Mouse (Mus musculus): Measurements from ENCODE around the gene Inpp5b. TPM values are rescaled to one million over a fixed set of nuclear protein-coding genes. Genes with fewer than 3 reads are reported as not detected.

The Inpp5b gene
- total and polyA plus RNA-seq, 2 experiments from 2014 or later = 14.3 to 20.5 TPM

- no peak for TF ChIP-seq CTCF (IDR thresholded peaks at IDR 0.05)
- Histone ChIP-seq H3K9ac (replicated peaks; ENCODE audit: low read length, poor library complexity, severe bottlenecking) (no peak overlapping the region), H3K9me3 (ENCODE audit: low read length) (no peaks in the 10 kb centered on the region), H3K36me3 (ENCODE audit: insufficient read depth, low read length) (peaks cover 27% of the 10 kb centered on the region), H3K27me3 (ENCODE audit: insufficient read depth, low read length) (no peaks in the 10 kb centered on the region), H3K4me2 (ENCODE audit: low read depth, low read length, poor library complexity, severe bottlenecking) (peak overlapping the region; percentile 89), H3K4me1 (ENCODE audit: insufficient read depth, low read length) (no peaks in the 10 kb centered on the region; the same call in 1 of the 2 replicates), H3K27ac (ENCODE audit: low read depth, low read length) (no peak overlapping the region), H3K4me3 (ENCODE audit: low read depth, low read length) (peak overlapping the region; percentile 81; the same call in 1 of the 2 replicates)
- ATAC-seq (ENCODE audit: low FRiP score) = no peak
- 76% methylated on average over 6 of the region's 6 CpGs for WGBS
- DNase-seq (ENCODE audit: low spot score) = no peak
Measured at GRCm38 (mm10) chr4:124803406-124803805, 61.8 kb downstream of the Inpp5b start.

GRCm38 (mm10) chr4:124808511-124808910, 66.9 kb downstream of the Inpp5b start:
- Histone ChIP-seq H3K4me1 (ENCODE audit: insufficient read depth, low read length) (no peaks in the 10 kb centered on the region; the same call in 1 of the 2 replicates), H3K27ac (ENCODE audit: low read depth, low read length) (no peak overlapping the region), H3K27me3 (ENCODE audit: insufficient read depth, low read length) (no peaks in the 10 kb centered on the region), H3K36me3 (ENCODE audit: insufficient read depth, low read length) (peaks cover 28% of the 10 kb centered on the region), H3K9me3 (ENCODE audit: low read length) (no peaks in the 10 kb centered on the region), H3K4me3 (ENCODE audit: low read depth, low read length) (no peak overlapping the region), H3K9ac (replicated peaks; ENCODE audit: low read length, poor library complexity, severe bottlenecking) (no peak overlapping the region), H3K4me2 (ENCODE audit: low read depth, low read length, poor library complexity, severe bottlenecking) (no peak overlapping the region)
- TF ChIP-seq CTCF (IDR thresholded peaks at IDR 0.05) = no peak
- DNase-seq (ENCODE audit: low spot score) = no peak
- no peak for ATAC-seq (ENCODE audit: low FRiP score)
- WGBS = 91% methylated on average over 5 of the region's 5 CpGs

- H3K4me1 ChIP-seq (ENCODE audit: insufficient read depth, low read length) = no peaks in the 10 kb centered on the region
- H3K9ac ChIP-seq (replicated peaks; ENCODE audit: low read length, poor library complexity, severe bottlenecking) = no peak overlapping the region
- no peaks in the 10 kb centered on the region for H3K9me3 ChIP-seq (ENCODE audit: low read length)
- DNase-seq (ENCODE audit: low spot score) (no peak), ATAC-seq (ENCODE audit: low FRiP score) (no peak)
- no peak overlapping the region for H3K4me2 ChIP-seq (ENCODE audit: low read depth, low read length, poor library complexity, severe bottlenecking)
- no peak overlapping the region for H3K4me3 ChIP-seq (ENCODE audit: low read depth, low read length)
- 89% methylated on average over 9 of the region's 9 CpGs for WGBS
- H3K27me3 ChIP-seq (ENCODE audit: insufficient read depth, low read length) = no peaks in the 10 kb centered on the region
- peaks cover 28% of the 10 kb centered on the region for H3K36me3 ChIP-seq (ENCODE audit: insufficient read depth, low read length)
- no peak for TF ChIP-seq CTCF (IDR thresholded peaks at IDR 0.05)
- H3K27ac ChIP-seq (ENCODE audit: low read depth, low read length) = no peak overlapping the region
Measured at GRCm38 (mm10) chr4:124809136-124809883, 67.7 kb downstream of the Inpp5b start.

- no peak overlapping the region for H3K4me3 ChIP-seq (ENCODE audit: low read depth, low read length)
- 94% methylated on average over 7 of the region's 7 CpGs for WGBS
- ATAC-seq (ENCODE audit: low FRiP score) (no peak), DNase-seq (ENCODE audit: low spot score) (no peak)
- no peak for TF ChIP-seq CTCF (IDR thresholded peaks at IDR 0.05)
- no peak overlapping the region for H3K27ac ChIP-seq (ENCODE audit: low read depth, low read length)
- no peaks in the 10 kb centered on the region for H3K27me3 ChIP-seq (ENCODE audit: insufficient read depth, low read length)
- peaks cover 24% of the 10 kb centered on the region for H3K36me3 ChIP-seq (ENCODE audit: insufficient read depth, low read length)
- no peak overlapping the region for H3K9ac ChIP-seq (replicated peaks; ENCODE audit: low read length, poor library complexity, severe bottlenecking)
- no peak overlapping the region for H3K4me2 ChIP-seq (ENCODE audit: low read depth, low read length, poor library complexity, severe bottlenecking)
- H3K9me3 ChIP-seq (ENCODE audit: low read length) = no peaks in the 10 kb centered on the region
- no peaks in the 10 kb centered on the region for H3K4me1 ChIP-seq (ENCODE audit: insufficient read depth, low read length)
Measured at GRCm38 (mm10) chr4:124810056-124810455, 68.4 kb downstream of the Inpp5b start.

GRCm38 (mm10) chr4:124811347-124811975, 69.8 kb downstream of the Inpp5b start:
- Histone ChIP-seq H3K9me3 (ENCODE audit: low read length) (no peaks in the 10 kb centered on the region), H3K4me1 (ENCODE audit: insufficient read depth, low read length) (no peaks in the 10 kb centered on the region), H3K36me3 (ENCODE audit: insufficient read depth, low read length) (peaks cover 20% of the 10 kb centered on the region), H3K27me3 (ENCODE audit: insufficient read depth, low read length) (no peaks in the 10 kb centered on the region), H3K27ac (ENCODE audit: low read depth, low read length) (no peak overlapping the region), H3K4me2 (ENCODE audit: low read depth, low read length, poor library complexity, severe bottlenecking) (no peak overlapping the region), H3K9ac (replicated peaks; ENCODE audit: low read length, poor library complexity, severe bottlenecking) (0 out of 2 replicates have a peak overlapping the region, but pooled peaks have one; percentile 19), H3K4me3 (ENCODE audit: low read depth, low read length) (no peak overlapping the region)
- DNase-seq (ENCODE audit: low spot score) (peak; percentile 48), ATAC-seq (ENCODE audit: low FRiP score) (no peak)
- WGBS = 23% methylated on average over 9 of the region's 9 CpGs
- no peak for TF ChIP-seq CTCF (IDR thresholded peaks at IDR 0.05)

GRCm38 (mm10) chr4:124815901-124816300, 74.3 kb downstream of the Inpp5b start:
- Histone ChIP-seq H3K36me3 (ENCODE audit: insufficient read depth, low read length) (peaks cover 17% of the 10 kb centered on the region), H3K27ac (ENCODE audit: low read depth, low read length) (no peak overlapping the region), H3K27me3 (ENCODE audit: insufficient read depth, low read length) (no peaks in the 10 kb centered on the region), H3K4me2 (ENCODE audit: low read depth, low read length, poor library complexity, severe bottlenecking) (no peak overlapping the region), H3K9ac (replicated peaks; ENCODE audit: low read length, poor library complexity, severe bottlenecking) (no peak overlapping the region), H3K4me3 (ENCODE audit: low read depth, low read length) (no peak overlapping the region), H3K9me3 (ENCODE audit: low read length) (no peaks in the 10 kb centered on the region), H3K4me1 (ENCODE audit: insufficient read depth, low read length) (no peaks in the 10 kb centered on the region)
- no peak for TF ChIP-seq CTCF (IDR thresholded peaks at IDR 0.05)
- WGBS = 83% methylated on average over 11 of the region's 11 CpGs
- DNase-seq (ENCODE audit: low spot score) (peak; percentile 22), ATAC-seq (ENCODE audit: low FRiP score) (no peak)

All from midbrain, postnatal 0 days (tissue).